Mouse (Mus musculus): Measurements from ENCODE around the gene Ppm1f.
"Not testable (repeated sequence)": the region's sequence is repeated elsewhere in the genome, so short reads cannot be mapped to it uniquely, and the experiment has no call there.

GRCm38 (mm10) chr16:16928908-16929307 is 32.6 kb downstream of the Ppm1f start:
- TF ChIP-seq EP300, CTCF (IDR thresholded peaks at IDR 0.05): not testable (repeated sequence)
